Mouse (Mus musculus) liver, postnatal 0 days (tissue): ENCODE measurements around the gene Coasy. TPM values are rescaled to one million over a fixed set of nuclear protein-coding genes. Genes with fewer than 3 reads are reported as not detected.
A peak's percentile ranks its signal among the peaks of the same experiment; 100 is the strongest.

Source experiments
- ATAC-seq: fragments of 200-750 bp; cut with Nextera tagmentation; 2 replicates; pipeline ENCODE4 v1.8.0; 2017; ENCODE audit warnings: mild to moderate bottlenecking, moderate library complexity
- DNase-seq: peaks from one replicate; pipeline ENCODE4 v3.0.0-alpha.2; 2016
- H3K27ac ChIP-seq: fragments of 300-500 bp; sonication (generic); 2 replicates; pipeline ENCODE4 v1.5.1; 2014; ENCODE audit warnings: antibody characterized with exemption, moderate library complexity, mild to moderate bottlenecking, low read depth
- H3K27me3 ChIP-seq: fragments of 300-500 bp; sonication (generic); 2 replicates; pipeline ENCODE4 v1.6.1; 2014; ENCODE audit warnings: low read length, control low read depth, mixed read lengths; ENCODE audit not compliant: insufficient read depth
- H3K36me3 ChIP-seq: fragments of 300-500 bp; sonication (generic); replicated peaks from 2 replicates; pipeline ENCODE4 v1.6.1; 2014; ENCODE audit warnings: mild to moderate bottlenecking, control low read depth, low read length, moderate library complexity, mixed read lengths; ENCODE audit not compliant: insufficient read depth
- H3K4me1 ChIP-seq: fragments of 300-500 bp; sonication (generic); 2 replicates; pipeline ENCODE4 v1.6.1; 2014; ENCODE audit warnings: antibody characterized with exemption, mild to moderate bottlenecking, control low read depth; ENCODE audit not compliant: insufficient read depth
- H3K4me2 ChIP-seq: fragments of 300-500 bp; sonication (generic); 2 replicates; pipeline ENCODE4 v1.6.1; 2014; ENCODE audit warnings: low read depth, mild to moderate bottlenecking, low read length, moderate library complexity, mixed read lengths
- H3K4me3 ChIP-seq: fragments of 300-500 bp; sonication (generic); 2 replicates; pipeline ENCODE4 v1.5.1; 2014; ENCODE audit warnings: low read depth, low read length
- H3K9ac ChIP-seq: fragments of 300-500 bp; sonication (generic); replicated peaks from 2 replicates; pipeline ENCODE4 v1.6.1; 2014; ENCODE audit warnings: mild to moderate bottlenecking, moderate library complexity
- H3K9me3 ChIP-seq: fragments of 300-500 bp; sonication (generic); 2 replicates; pipeline ENCODE4 v1.6.1; 2016; ENCODE audit warnings: mild to moderate bottlenecking, control low read depth, low read length, mixed read lengths
- CTCF ChIP-seq: sonication (generic); IDR thresholded peaks from 2 replicates; pipeline ENCODE4 v1.5.1; 2016; ENCODE audit warnings: antibody characterized with exemption, low read depth
- EP300 ChIP-seq: IDR thresholded peaks from 2 replicates; pipeline ENCODE4 v1.6.1; 2016; ENCODE audit warnings: antibody characterized with exemption, low read depth, mild to moderate bottlenecking
- WGBS: fragments of 180-500 bp; shearing (Covaris S2); extraction: QIAGEN DNeasy Blood & Tissue Kit; methylation state at CpG from one replicate; pipeline ENCODE4 v1.1.7; 2014; ENCODE audit not compliant: insufficient replicate concordance; 5-methylcytosine and 5-hydroxymethylcytosine counted together
- polyA plus RNA-seq: library from polyadenylated mRNA; unstranded; fragments of >200 nt; fragmentation: Nextera tagmentation; extraction: Ambion mirVana; gene quantifications from 2 replicates; pipeline ENCODE4 v1.2.1, GENCODE M21; 2015

Coasy gene
- polyA plus RNA-seq, 1 experiment from 2014 or later: 42.9 TPM

- no peak for ATAC-seq
- peaks cover 11% of the 10 kb centered on the region for H3K36me3 ChIP-seq
- no peaks in the 10 kb centered on the region for H3K27me3 ChIP-seq
- 19% methylated on average over 18 of the region's 18 CpGs for WGBS
- peak overlapping the region; percentile 47; the same call in 1 of the 2 replicates for H3K9ac ChIP-seq
- peaks cover 59% of the 10 kb centered on the region for H3K4me1 ChIP-seq
- peak overlapping the region; percentile 98 for H3K27ac ChIP-seq
- no peaks in the 10 kb centered on the region for H3K9me3 ChIP-seq
- TF ChIP-seq CTCF (peak; percentile 99), EP300 (peak; percentile 13; the same call in 1 of the 2 replicates)
- H3K4me3 ChIP-seq: peak overlapping the region; percentile 33
- H3K4me2 ChIP-seq: peak overlapping the region; percentile 74
- peak; percentile 89 for DNase-seq
Measured at GRCm38 (mm10) chr11:101066549-101067412, 15.6 kb upstream of the Coasy start.

- peak; percentile 87 for ATAC-seq
- WGBS: 4% methylated on average over 35 of the region's 35 CpGs
- DNase-seq: peak; percentile 95
- no peaks in the 10 kb centered on the region for H3K9me3 ChIP-seq
- no peaks in the 10 kb centered on the region for H3K36me3 ChIP-seq
- H3K4me3 ChIP-seq: peak within 1 kb of the TSS; percentile 64
- peak within 1 kb of the TSS; percentile 56; the same call in 1 of the 2 replicates for H3K27ac ChIP-seq
- H3K9ac ChIP-seq: peak within 1 kb of the TSS; percentile 58
- no peaks in the 10 kb centered on the region for H3K27me3 ChIP-seq
- no peak; the same call in 1 of the 2 replicates for TF ChIP-seq EP300
- TF ChIP-seq CTCF: no peak
- peaks cover 32% of the 10 kb centered on the region for H3K4me1 ChIP-seq
- peak within 1 kb of the TSS; percentile 90 for H3K4me2 ChIP-seq
Measured at GRCm38 (mm10) chr11:101069391-101070188, 12.8 kb upstream of the Coasy start, which contains the start of gene Naglu. Gene Naglu (plus strand): TSS chr11:101070012.

GRCm38 (mm10) chr11:101070189-101070527 is 12.2 kb upstream of the Coasy start:
- WGBS: 0% methylated on average over 29 of the region's 36 CpGs
- TF ChIP-seq CTCF: no peak
- no peak for TF ChIP-seq EP300
- Histone ChIP-seq H3K27me3 (no peaks in the 10 kb centered on the region), H3K36me3 (no peaks in the 10 kb centered on the region), H3K4me3 (peak overlapping the region; percentile 64), H3K9me3 (no peaks in the 10 kb centered on the region), H3K4me2 (peak overlapping the region; percentile 90), H3K4me1 (peaks cover 26% of the 10 kb centered on the region), H3K27ac (peak overlapping the region; percentile 56; the same call in 1 of the 2 replicates), H3K9ac (peak overlapping the region; percentile 58)
- ATAC-seq (peak; percentile 58), DNase-seq (no peak)

- Histone ChIP-seq H3K27me3 (no peaks in the 10 kb centered on the region), H3K36me3 (no peaks in the 10 kb centered on the region), H3K27ac (no peak overlapping the region), H3K4me3 (no peak overlapping the region), H3K9ac (no peak overlapping the region), H3K9me3 (no peaks in the 10 kb centered on the region), H3K4me1 (peaks cover 19% of the 10 kb centered on the region), H3K4me2 (peak overlapping the region; percentile 90)
- no peak for DNase-seq
- no peak for ATAC-seq
- TF ChIP-seq CTCF (no peak), EP300 (no peak)
- WGBS: 64% methylated on average over 6 of the region's 6 CpGs
Measured at GRCm38 (mm10) chr11:101070987-101071386, 11.4 kb upstream of the Coasy start.

- 82% methylated on average over 14 of the region's 14 CpGs for WGBS
- Histone ChIP-seq H3K4me2 (no peak overlapping the region), H3K36me3 (peaks cover 8% of the 10 kb centered on the region; the same call in 1 of the 2 replicates), H3K4me3 (no peak overlapping the region), H3K27me3 (no peaks in the 10 kb centered on the region), H3K4me1 (peaks cover 10% of the 10 kb centered on the region), H3K27ac (no peak overlapping the region), H3K9me3 (no peaks in the 10 kb centered on the region), H3K9ac (no peak overlapping the region)
- no peak for TF ChIP-seq CTCF
- no peak for TF ChIP-seq EP300
- no peak for DNase-seq
- ATAC-seq: no peak
Measured at GRCm38 (mm10) chr11:101071810-101072428, 10.4 kb upstream of the Coasy start.

GRCm38 (mm10) chr11:101078121-101078520 is 4.2 kb upstream of the Coasy start, which contains the start of gene Hsd17b1:
Gene Hsd17b1 (plus strand): TSS chr11:101078411.
- peak within 1 kb of the TSS; percentile 53 for H3K4me2 ChIP-seq
- DNase-seq (no peak), ATAC-seq (no peak)
- H3K36me3 ChIP-seq: peaks cover 8% of the 10 kb centered on the region; the same call in 1 of the 2 replicates
- 81% methylated on average over 9 of the region's 9 CpGs for WGBS
- peaks cover 18% of the 10 kb centered on the region for H3K4me1 ChIP-seq
- no peak within 1 kb of the TSS for H3K9ac ChIP-seq
- no peaks in the 10 kb centered on the region for H3K9me3 ChIP-seq
- no peak within 1 kb of the TSS for H3K4me3 ChIP-seq
- no peak for TF ChIP-seq CTCF
- no peak for TF ChIP-seq EP300
- H3K27me3 ChIP-seq: peaks cover 26% of the 10 kb centered on the region
- no peak within 1 kb of the TSS for H3K27ac ChIP-seq
